Mouse (Mus musculus): ENCODE measurements around the gene Fmnl2. TPM values are rescaled to one million over a fixed set of nuclear protein-coding genes. Genes with fewer than 3 reads are reported as not detected.

The Fmnl2 gene
- polyA plus RNA-seq, 1 experiment = not detected

GRCm38 (mm10) chr2:52835726-52836125, 21.9 kb upstream of the Fmnl2 start:
- Histone ChIP-seq H3K4me1 (ENCODE audit: control insufficient read depth, insufficient read depth, low read length) (no peaks in the 10 kb centered on the region), H3K27ac (ENCODE audit: insufficient read depth, low read depth, low read length) (no peak overlapping the region), H3K4me3 (ENCODE audit: insufficient read depth, low read depth, low read length) (no peak overlapping the region)
- no peak for TF ChIP-seq CTCF (IDR thresholded peaks at IDR 0.05; ENCODE audit: insufficient read depth, low read depth, low read length)
- TF ChIP-seq POLR2A (IDR thresholded peaks at IDR 0.05; ENCODE audit: insufficient read depth, low read depth, low read length) = no peak
- 84% methylated on average over 3 of the region's 3 CpGs for WGBS

GRCm38 (mm10) chr2:52839074-52839473, 18.6 kb upstream of the Fmnl2 start:
- 65% methylated on average over 4 of the region's 4 CpGs for WGBS
- TF ChIP-seq CTCF (IDR thresholded peaks at IDR 0.05; ENCODE audit: insufficient read depth, low read depth, low read length) (no peak), POLR2A (IDR thresholded peaks at IDR 0.05; ENCODE audit: insufficient read depth, low read depth, low read length) (no peak)
- H3K4me1 ChIP-seq (ENCODE audit: control insufficient read depth, insufficient read depth, low read length) = no peaks in the 10 kb centered on the region
- no peak overlapping the region for H3K27ac ChIP-seq (ENCODE audit: insufficient read depth, low read depth, low read length)
- H3K4me3 ChIP-seq (ENCODE audit: insufficient read depth, low read depth, low read length) = no peak overlapping the region

DNA sequence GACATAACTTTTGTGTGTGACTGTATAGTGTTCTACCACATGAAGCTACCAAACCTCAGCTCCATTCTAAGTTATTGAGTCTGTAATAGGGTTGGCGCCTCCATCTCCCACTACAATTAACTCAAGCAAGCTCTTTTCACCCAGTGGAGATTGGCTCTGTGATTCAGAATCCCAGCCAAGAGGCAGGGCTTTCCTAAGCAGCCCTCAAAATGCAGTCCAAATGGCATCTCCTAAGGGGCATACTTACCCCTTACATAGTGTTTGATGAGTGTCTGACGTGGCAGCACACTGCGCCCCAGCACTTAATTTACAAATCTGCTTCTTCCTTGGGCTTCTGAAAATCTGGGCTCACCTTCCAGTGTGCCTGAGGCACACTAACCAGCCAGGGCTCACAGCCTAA, 17.8 kb upstream of the Fmnl2 start:
- H3K4me3 ChIP-seq (ENCODE audit: insufficient read depth, low read depth, low read length) = no peak overlapping the region
- WGBS = 60% methylated on average over 3 of the region's 3 CpGs
- TF ChIP-seq POLR2A (IDR thresholded peaks at IDR 0.05; ENCODE audit: insufficient read depth, low read depth, low read length) = no peak
- no peak for TF ChIP-seq CTCF (IDR thresholded peaks at IDR 0.05; ENCODE audit: insufficient read depth, low read depth, low read length)
- no peak overlapping the region for H3K27ac ChIP-seq (ENCODE audit: insufficient read depth, low read depth, low read length)
- no peaks in the 10 kb centered on the region for H3K4me1 ChIP-seq (ENCODE audit: control insufficient read depth, insufficient read depth, low read length)

DNA sequence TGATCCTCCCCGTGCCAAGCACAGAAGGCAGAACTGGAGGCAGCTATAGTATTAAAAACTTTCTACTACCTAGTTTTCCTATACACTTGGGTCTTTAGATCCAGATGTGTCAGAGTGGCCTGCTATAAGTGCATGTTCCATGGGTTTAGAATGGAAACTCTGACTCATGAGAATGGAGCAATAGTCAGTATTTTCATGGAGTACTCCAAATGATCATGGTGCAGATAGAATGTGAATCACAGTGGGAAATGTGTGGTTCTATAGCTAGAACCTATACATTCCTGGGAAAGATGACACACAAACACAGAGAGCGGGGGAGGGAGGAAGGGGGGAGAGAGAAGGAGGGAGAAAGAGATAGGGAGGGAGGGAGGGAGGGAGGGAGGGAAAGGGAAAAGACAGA, 13.8 kb upstream of the Fmnl2 start:
- 88% methylated on average over 2 of the region's 2 CpGs for WGBS

GRCm38 (mm10) chr2:52844936-52845752, 12.5 kb upstream of the Fmnl2 start:
- TF ChIP-seq POLR2A (IDR thresholded peaks at IDR 0.05; ENCODE audit: insufficient read depth, low read depth, low read length) (no peak), CTCF (IDR thresholded peaks at IDR 0.05; ENCODE audit: insufficient read depth, low read depth, low read length) (no peak)
- H3K4me1 ChIP-seq (ENCODE audit: control insufficient read depth, insufficient read depth, low read length) = no peaks in the 10 kb centered on the region
- no peak overlapping the region for H3K27ac ChIP-seq (ENCODE audit: insufficient read depth, low read depth, low read length)
- WGBS = 91% methylated on average over 14 of the region's 14 CpGs
- H3K4me3 ChIP-seq (ENCODE audit: insufficient read depth, low read depth, low read length) = no peak overlapping the region

More for the DNA sequence above, 13.8 kb upstream of the Fmnl2 start:
- Histone ChIP-seq H3K4me1 (ENCODE audit: control insufficient read depth, insufficient read depth, low read length) (no peaks in the 10 kb centered on the region), H3K4me3 (ENCODE audit: insufficient read depth, low read depth, low read length) (no peak overlapping the region), H3K27ac (ENCODE audit: insufficient read depth, low read depth, low read length) (no peak overlapping the region)
- TF ChIP-seq POLR2A (IDR thresholded peaks at IDR 0.05; ENCODE audit: insufficient read depth, low read depth, low read length) (no peak), CTCF (IDR thresholded peaks at IDR 0.05; ENCODE audit: insufficient read depth, low read depth, low read length) (no peak)

- Histone ChIP-seq H3K4me1 (ENCODE audit: control insufficient read depth, insufficient read depth, low read length) (no peaks in the 10 kb centered on the region), H3K4me3 (ENCODE audit: insufficient read depth, low read depth, low read length) (no peak overlapping the region), H3K27ac (ENCODE audit: insufficient read depth, low read depth, low read length) (no peak overlapping the region)
- WGBS = 39% methylated on average over 3 of the region's 3 CpGs
- TF ChIP-seq CTCF (IDR thresholded peaks at IDR 0.05; ENCODE audit: insufficient read depth, low read depth, low read length) = no peak
- no peak for TF ChIP-seq POLR2A (IDR thresholded peaks at IDR 0.05; ENCODE audit: insufficient read depth, low read depth, low read length)
These were observed 11.2 kb upstream of the Fmnl2 start for GRCm38 (mm10) chr2:52846506-52846905.

- Histone ChIP-seq H3K27ac (ENCODE audit: insufficient read depth, low read depth, low read length) (no peak overlapping the region), H3K4me1 (ENCODE audit: control insufficient read depth, insufficient read depth, low read length) (no peaks in the 10 kb centered on the region), H3K4me3 (ENCODE audit: insufficient read depth, low read depth, low read length) (no peak overlapping the region)
- WGBS = 90% methylated on average over 3 of the region's 3 CpGs
- TF ChIP-seq POLR2A (IDR thresholded peaks at IDR 0.05; ENCODE audit: insufficient read depth, low read depth, low read length) = no peak
- no peak for TF ChIP-seq CTCF (IDR thresholded peaks at IDR 0.05; ENCODE audit: insufficient read depth, low read depth, low read length)
These were observed 8.6 kb upstream of the Fmnl2 start for GRCm38 (mm10) chr2:52849092-52849491.

DNA sequence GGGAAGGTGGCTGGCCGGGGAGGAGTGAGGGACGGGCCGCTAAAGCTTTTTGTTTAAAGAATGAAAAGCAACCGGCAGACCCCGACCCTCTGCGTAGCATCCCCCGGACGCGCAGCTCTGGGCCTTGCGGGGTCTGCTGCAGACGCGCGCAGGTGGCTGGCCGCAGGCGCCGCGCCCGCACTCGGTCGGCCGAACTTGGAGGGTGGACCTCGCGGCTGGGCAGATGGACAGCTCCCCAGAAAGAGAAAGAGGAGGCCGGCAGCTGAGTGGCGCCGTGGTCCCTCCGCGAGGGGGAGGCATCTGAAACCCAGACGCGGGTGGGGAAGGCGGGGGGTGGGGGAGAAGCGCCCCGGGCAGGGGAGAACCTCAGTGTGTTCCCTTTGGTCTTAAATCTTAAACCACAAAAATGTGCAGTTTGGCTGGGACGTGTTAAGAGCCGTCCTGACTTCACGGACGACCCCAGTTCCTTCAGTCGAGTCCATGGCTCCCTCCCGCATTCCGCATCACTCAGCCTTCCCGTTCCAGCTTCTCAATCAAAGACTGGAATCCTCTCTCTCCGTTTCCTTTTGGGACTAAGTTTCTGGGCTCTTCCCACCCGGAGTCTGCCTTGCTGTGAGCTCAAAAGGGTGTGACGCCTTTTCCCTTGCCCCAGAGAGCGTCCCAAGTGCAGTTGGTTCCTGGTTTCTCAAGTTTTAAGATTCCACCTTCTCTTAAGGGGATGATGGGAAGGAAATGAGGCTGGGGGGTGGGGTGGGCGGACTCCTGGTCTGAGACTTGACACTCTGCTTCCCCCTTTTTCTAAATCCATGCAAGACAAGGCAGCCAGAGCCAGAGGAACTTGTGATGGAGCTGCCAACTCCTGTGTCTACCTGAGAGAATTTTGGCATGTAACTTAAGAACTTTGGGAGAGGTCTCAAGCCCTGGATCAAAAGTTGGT, 1.1 kb downstream of the Fmnl2 start:
- TF ChIP-seq POLR2A (IDR thresholded peaks at IDR 0.05; ENCODE audit: insufficient read depth, low read depth, low read length) = no peak
- TF ChIP-seq CTCF (IDR thresholded peaks at IDR 0.05; ENCODE audit: insufficient read depth, low read depth, low read length) = no peak
- H3K4me3 ChIP-seq (ENCODE audit: insufficient read depth, low read depth, low read length) = peak overlapping the region; percentile 83
- WGBS = under 1% methylated on average over 46 of the region's 46 CpGs
- peaks cover 22% of the 10 kb centered on the region for H3K4me1 ChIP-seq (ENCODE audit: control insufficient read depth, insufficient read depth, low read length)
- H3K27ac ChIP-seq (ENCODE audit: insufficient read depth, low read depth, low read length) = no peak overlapping the region

GRCm38 (mm10) chr2:52859466-52859840, 1.8 kb downstream of the Fmnl2 start:
- Histone ChIP-seq H3K4me3 (ENCODE audit: insufficient read depth, low read depth, low read length) (peak overlapping the region; percentile 83), H3K27ac (ENCODE audit: insufficient read depth, low read depth, low read length) (no peak overlapping the region), H3K4me1 (ENCODE audit: control insufficient read depth, insufficient read depth, low read length) (peaks cover 22% of the 10 kb centered on the region)
- no peak for TF ChIP-seq CTCF (IDR thresholded peaks at IDR 0.05; ENCODE audit: insufficient read depth, low read depth, low read length)
- TF ChIP-seq POLR2A (IDR thresholded peaks at IDR 0.05; ENCODE audit: insufficient read depth, low read depth, low read length) = no peak
- WGBS = 25% methylated on average over 7 of the region's 7 CpGs
